Mouse (Mus musculus): Measurements from ENCODE around the gene Jph2. TPM values are rescaled to one million over a fixed set of nuclear protein-coding genes. Genes with fewer than 3 reads are reported as not detected.

Gene Jph2
- total RNA-seq (2021) = 100 to 1,000 TPM; 166 to 199 TPM
- long read RNA-seq, experiment 1, full-length matches to known transcripts = 12 of 31 reads
- long read RNA-seq, experiment 1, partial matches to known transcripts = 8 of 31 reads
- long read RNA-seq, experiment 1, other reads (novel, unspliced or antisense) = 11 of 31 reads
- long read RNA-seq, experiment 2, full-length matches to known transcripts = 23 of 52 reads
- long read RNA-seq, experiment 2, partial matches to known transcripts = 11 of 52 reads
- long read RNA-seq, experiment 2, other reads (novel, unspliced or antisense) = 18 of 52 reads

DNA sequence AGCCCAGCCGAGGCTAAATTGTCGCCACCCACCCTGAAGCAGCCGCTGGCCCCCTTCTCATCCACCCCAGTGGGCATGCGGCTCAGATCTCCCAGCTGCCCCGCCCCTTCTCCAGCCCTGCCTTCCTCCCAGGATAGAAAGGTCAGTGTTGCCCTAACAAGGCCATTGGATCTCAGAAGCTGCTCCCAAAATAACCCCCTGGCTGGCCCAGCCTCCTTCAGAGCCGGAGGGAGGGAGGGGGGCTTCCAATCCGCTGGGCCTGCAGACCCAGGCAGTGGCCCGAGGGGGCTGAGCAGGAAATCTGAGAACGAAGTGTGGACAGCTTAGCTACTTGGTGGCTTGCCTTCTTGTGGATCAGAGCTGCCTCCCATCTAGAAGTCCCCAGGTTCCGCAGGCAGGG is at the start of gene Jph2:
TSS of gene Jph2 (minus strand) at position 89 of the 400 bp plus-strand sequence.
- peak in 1 of 2 experiments; percentile 52 for DNase-seq (ENCODE audit: low spot score in 2 of 2)

- no peak for DNase-seq (ENCODE audit: low spot score in 2 of 2)
Measured at GRCm38 (mm10) chr2:163447375-163447774, 49.6 kb upstream of the Jph2 start.

DNA sequence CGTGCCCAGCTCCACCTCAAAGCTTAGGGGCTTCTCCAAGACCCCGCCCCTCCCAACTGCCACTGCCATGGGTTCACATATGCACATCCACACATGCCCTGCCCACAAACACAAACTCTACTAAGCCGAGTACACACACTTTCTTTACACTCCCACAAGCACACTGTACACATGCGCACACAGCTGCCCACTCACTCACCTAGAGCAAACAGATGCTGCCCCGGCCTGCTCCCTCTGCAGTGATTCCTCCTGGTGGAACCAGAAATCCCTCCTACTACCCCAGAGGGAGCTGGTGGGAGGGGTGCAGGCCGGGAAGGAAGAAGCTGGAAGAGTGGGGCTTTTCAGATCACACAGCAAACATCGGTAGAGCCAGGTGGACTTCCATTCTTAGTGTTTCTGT is 46.2 kb upstream of the Jph2 start:
- no peak for DNase-seq (ENCODE audit: low spot score in 2 of 2)

DNA sequence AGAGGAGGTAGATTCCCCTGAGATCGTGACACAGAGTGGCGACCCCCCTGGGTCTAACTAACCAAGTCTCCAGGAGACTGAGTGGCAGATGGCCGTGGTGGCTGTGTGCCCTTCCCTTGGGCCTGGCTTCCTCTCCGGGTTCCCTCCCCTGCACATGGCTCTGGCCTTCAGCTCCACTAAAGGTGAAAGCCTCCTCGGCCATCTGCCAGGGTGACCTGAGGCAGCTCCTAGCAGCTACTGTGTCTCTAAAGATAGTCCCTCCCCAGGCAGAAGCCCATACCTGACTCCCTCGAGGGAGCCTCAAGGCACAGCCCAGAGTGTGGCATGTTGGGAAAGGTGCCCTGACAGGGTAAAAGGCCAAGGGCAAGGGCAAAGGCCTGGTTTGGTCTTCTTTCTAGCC is 45.8 kb upstream of the Jph2 start:
- DNase-seq (ENCODE audit: low spot score in 2 of 2) = no peak

- DNase-seq (ENCODE audit: low spot score in 2 of 2) = no peak
Measured at GRCm38 (mm10) chr2:163439488-163439887, 41.7 kb upstream of the Jph2 start.

DNA sequence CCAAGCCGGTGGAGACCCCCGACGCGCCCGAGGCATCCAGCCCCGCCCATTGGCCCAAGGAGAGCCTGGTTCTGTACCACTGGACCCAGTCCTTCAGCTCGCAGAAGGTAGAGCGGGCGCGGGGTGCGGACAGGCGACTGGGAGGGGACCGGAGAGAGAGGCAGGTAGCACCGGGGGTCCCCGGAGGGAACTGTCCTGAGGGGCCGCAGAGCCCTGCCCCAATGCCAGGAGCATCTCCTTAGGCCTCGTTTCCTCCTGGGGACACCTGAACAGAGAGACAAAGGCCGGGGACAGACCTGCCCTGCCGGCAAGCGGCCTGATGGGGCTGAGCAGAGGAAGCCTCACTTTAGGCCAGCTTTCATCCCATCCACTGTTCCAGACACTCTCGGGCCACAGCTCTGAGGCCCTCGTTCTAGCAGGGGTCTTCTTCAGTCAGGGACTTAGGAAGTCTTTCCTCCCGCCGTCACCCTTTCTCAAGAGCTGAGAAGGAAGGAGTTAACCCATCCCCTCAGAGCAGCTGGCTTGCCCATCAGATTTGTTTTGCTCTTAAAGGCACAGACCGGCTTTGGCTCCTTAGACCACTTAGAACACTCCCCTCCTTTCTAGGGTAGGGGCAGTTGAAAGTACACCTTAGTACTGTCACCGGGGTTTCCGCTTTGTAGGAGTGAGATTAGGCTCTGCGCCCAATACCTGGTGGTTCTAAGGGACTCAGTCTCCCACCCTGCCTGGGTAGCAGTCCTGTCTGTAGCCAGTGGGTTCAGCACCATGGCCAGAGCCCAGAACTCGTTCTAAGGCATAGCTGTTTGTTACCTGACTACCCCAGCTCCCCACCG is 41.0 kb upstream of the Jph2 start:
- DNase-seq (ENCODE audit: low spot score in 2 of 2) = peak in 1 of 2 experiments; percentile 44

GRCm38 (mm10) chr2:163438246-163438618 is 40.4 kb upstream of the Jph2 start, which contains the start of gene Gdap1l1:
Gdap1l1 (plus strand) TSS chr2:163438476.
- no peak for DNase-seq (ENCODE audit: low spot score in 2 of 2)

DNA sequence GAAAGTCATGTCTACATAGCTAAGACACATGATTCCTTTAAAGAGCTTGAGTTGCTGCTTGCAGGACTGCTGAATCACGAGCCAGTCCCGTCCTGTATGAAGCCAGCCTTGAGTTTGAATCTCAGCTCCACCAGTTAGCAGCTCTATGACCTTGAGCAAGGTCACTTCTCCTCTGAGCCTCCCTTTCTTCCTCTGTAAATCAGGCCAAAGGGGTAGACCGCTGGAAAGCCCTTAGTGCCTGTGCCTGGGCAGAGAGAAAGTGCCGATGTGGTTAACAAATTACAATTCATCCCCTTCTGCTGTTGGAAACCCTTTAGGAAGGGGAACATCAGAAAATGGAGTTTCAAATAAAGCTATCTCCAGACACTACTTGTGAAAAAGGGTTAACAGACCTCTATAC is 40.0 kb upstream of the Jph2 start:
- DNase-seq (ENCODE audit: low spot score in 2 of 2) = no peak

- DNase-seq (ENCODE audit: low spot score in 2 of 2) = no peak
Measured at GRCm38 (mm10) chr2:163433971-163434370, 36.2 kb upstream of the Jph2 start.

DNA sequence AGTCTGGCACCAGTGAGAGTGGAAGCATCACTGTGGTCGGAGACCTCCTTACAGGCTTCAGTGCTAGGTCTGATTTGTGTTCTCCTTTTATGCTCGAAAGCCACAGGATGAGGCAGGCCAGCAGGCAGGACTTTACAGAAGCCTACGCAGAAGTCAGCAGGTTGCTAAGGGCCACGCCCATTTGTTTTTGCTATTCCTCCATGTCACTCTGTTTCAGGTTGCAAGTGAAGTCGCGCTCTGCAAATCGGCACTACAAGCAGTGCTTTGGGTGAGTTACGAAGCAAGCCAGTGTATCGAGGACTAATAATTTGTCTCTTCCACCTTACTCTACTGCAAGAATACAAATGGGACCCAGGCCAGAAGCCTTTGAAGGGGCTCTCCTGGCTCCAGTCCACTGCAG is 33.5 kb upstream of the Jph2 start:
- DNase-seq (ENCODE audit: low spot score in 2 of 2) = no peak

GRCm38 (mm10) chr2:163428346-163429011 is 30.7 kb upstream of the Jph2 start:
- DNase-seq (ENCODE audit: low spot score in 2 of 2) = no peak

DNA sequence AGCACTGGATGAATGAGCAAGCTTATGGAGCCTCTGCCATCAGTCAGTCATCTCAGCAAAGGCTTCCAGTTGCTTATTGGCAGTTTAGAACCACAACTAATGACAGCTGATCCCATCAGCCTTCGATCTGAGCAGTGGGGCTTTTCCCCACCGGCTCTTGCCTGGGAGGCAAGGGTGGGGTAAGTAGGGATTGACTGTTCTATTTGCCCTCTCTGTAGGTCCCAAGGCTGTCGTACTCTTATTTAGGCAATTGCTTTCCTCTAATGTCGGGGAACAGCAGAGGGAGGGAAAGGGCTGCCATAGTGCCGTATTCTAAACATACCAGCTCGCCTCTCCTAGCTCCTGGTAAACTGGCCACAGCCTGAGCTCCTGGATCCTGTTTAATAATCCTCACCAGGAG is 26.8 kb upstream of the Jph2 start, which contains the start of gene Oser1:
TSS of gene Oser1 (minus strand) at position 101 of the 400 bp plus-strand sequence.
- no peak for DNase-seq (ENCODE audit: low spot score in 2 of 2)

GRCm38 (mm10) chr2:163422895-163423660 is 25.3 kb upstream of the Jph2 start:
- DNase-seq (ENCODE audit: low spot score in 2 of 2) = no peak

DNA sequence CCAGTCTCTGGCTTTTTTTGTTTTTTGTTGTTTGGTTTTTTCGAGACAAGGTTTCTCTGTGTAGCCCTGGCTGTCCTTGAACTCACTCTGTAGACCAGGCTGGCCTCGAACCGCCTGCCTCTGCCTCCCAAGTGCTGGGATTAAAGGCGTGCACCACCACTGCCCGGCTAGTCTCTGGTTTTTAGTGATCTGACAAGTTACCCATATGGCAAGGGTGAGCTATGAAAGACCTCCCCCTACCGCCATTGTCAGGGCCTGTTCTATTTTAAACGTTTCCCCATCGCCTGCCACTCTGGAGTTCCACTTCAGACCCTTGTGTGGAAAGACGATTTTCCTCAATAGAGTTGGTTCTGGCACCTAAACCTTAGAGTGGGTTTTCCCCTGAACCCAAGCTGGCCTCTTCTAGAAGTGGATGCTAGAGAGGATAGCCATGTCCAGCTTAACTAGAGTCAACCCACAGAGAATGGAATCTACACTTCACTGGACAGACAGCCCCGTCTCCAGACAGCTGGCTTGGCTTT is 22.6 kb upstream of the Jph2 start:
- no peak for DNase-seq (ENCODE audit: low spot score in 2 of 2)

GRCm38 (mm10) chr2:163419346-163420045 is 21.7 kb upstream of the Jph2 start:
- peak; percentile 99 for DNase-seq (ENCODE audit: low spot score in 2 of 2)

DNA sequence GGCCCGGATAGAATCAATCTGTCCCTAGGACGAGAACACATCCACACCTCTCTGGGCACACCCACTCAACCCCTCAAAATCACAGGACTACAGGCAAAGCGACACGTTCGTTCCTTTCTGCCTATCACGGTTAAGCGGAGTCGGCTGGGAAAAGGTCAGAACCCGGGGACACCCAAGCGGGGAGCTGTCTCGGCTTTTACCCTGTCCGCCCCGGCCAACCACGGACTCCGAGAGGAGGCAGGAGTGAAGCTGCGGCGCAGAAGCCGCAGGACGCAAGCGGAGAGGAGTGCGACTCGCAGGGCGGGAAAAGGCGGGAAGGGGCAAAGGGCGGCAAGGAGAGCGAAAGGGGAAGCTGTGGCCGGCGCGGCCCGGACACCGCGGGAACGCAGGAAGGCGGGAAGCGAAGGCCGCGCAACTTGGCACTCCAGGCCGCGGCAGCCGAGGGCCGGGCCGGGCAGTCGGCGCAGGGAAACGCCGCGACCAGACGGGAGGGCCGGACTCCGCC is 21.1 kb upstream of the Jph2 start:
- DNase-seq (ENCODE audit: low spot score in 2 of 2) = peak; percentile 29 to 66

GRCm38 (mm10) chr2:163417830-163418229 is 20.0 kb upstream of the Jph2 start:
- no peak for DNase-seq (ENCODE audit: low spot score in 2 of 2)

DNA sequence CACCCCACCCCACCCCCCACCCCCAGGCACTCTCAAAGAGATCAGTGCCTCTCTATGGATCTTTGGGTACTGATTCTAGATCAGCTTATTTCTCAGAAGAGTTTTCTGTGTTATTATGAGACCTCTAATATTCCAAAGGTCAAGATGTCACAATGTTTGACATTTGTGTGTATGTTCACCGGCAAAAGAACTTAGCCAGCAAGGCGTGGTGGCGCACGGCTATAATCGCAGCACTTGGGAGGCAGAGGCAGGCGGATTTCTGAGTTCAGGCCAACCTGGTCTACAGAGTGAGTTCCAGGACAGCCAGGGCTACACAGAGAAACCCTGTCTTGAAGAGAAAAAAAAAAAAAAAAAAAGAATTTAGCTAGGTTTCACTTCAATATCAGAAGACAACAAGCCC is 19.2 kb upstream of the Jph2 start:
- DNase-seq (ENCODE audit: low spot score in 2 of 2) = no peak

DNA sequence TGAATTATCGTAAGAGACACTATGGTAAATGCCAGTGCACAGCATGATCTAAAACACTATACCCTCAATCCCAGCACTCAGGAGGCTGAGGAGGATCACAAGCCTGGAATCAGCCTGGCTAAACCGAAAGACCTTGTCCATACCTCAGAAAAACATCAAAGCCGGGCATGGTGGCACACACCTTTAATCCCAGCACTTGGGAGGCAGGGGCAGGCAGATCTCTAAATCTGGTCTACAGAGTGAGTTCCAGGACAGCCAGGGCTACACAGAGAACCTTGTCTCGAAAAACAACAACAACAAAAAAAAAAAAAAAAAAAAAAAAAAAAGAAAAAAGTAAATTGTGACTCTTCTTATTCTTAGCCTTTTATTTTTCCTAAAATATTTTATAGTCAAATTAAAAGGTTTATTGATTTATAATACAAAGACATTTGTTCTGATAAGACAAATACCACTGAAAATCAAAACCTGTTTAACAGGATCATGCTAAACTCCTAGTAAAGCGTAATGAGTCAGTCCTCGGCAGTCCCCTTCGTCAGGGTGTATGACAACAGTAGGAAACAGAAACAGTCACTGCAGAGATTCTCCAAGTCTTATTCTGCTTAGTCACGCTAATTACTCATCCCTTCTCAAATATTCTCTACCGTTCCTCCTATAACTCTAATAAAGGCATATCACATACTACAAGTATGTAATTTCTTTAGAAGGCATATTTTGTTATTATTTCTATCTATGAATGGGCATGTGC is 15.2 kb upstream of the Jph2 start:
- DNase-seq (ENCODE audit: low spot score in 2 of 2) = no peak
